Mouse (Mus musculus) liver, postnatal 0 days (tissue): ENCODE results near the gene Lrp2bp. TPM values are rescaled to one million over a fixed set of nuclear protein-coding genes. Genes with fewer than 3 reads are reported as not detected.
A peak's percentile ranks its signal among the peaks of the same experiment; 100 is the strongest.

Experiments used
- ATAC-seq: fragments of 200-750 bp; cut with Nextera tagmentation; 2 replicates; pipeline ENCODE4 v1.8.0; 2017; ENCODE audit warnings: mild to moderate bottlenecking, moderate library complexity
- DNase-seq: peaks from one replicate; pipeline ENCODE4 v3.0.0-alpha.2; 2016
- H3K27ac ChIP-seq: fragments of 300-500 bp; sonication (generic); 2 replicates; pipeline ENCODE4 v1.5.1; 2014; ENCODE audit warnings: antibody characterized with exemption, moderate library complexity, mild to moderate bottlenecking, low read depth
- H3K27me3 ChIP-seq: fragments of 300-500 bp; sonication (generic); 2 replicates; pipeline ENCODE4 v1.6.1; 2014; ENCODE audit warnings: low read length, control low read depth, mixed read lengths; ENCODE audit not compliant: insufficient read depth
- H3K36me3 ChIP-seq: fragments of 300-500 bp; sonication (generic); replicated peaks from 2 replicates; pipeline ENCODE4 v1.6.1; 2014; ENCODE audit warnings: mild to moderate bottlenecking, control low read depth, low read length, moderate library complexity, mixed read lengths; ENCODE audit not compliant: insufficient read depth
- H3K4me1 ChIP-seq: fragments of 300-500 bp; sonication (generic); 2 replicates; pipeline ENCODE4 v1.6.1; 2014; ENCODE audit warnings: antibody characterized with exemption, mild to moderate bottlenecking, control low read depth; ENCODE audit not compliant: insufficient read depth
- H3K4me2 ChIP-seq: fragments of 300-500 bp; sonication (generic); 2 replicates; pipeline ENCODE4 v1.6.1; 2014; ENCODE audit warnings: low read depth, mild to moderate bottlenecking, low read length, moderate library complexity, mixed read lengths
- H3K4me3 ChIP-seq: fragments of 300-500 bp; sonication (generic); 2 replicates; pipeline ENCODE4 v1.5.1; 2014; ENCODE audit warnings: low read depth, low read length
- H3K9ac ChIP-seq: fragments of 300-500 bp; sonication (generic); replicated peaks from 2 replicates; pipeline ENCODE4 v1.6.1; 2014; ENCODE audit warnings: mild to moderate bottlenecking, moderate library complexity
- H3K9me3 ChIP-seq: fragments of 300-500 bp; sonication (generic); 2 replicates; pipeline ENCODE4 v1.6.1; 2016; ENCODE audit warnings: mild to moderate bottlenecking, control low read depth, low read length, mixed read lengths
- CTCF ChIP-seq: sonication (generic); IDR thresholded peaks from 2 replicates; pipeline ENCODE4 v1.5.1; 2016; ENCODE audit warnings: antibody characterized with exemption, low read depth
- EP300 ChIP-seq: IDR thresholded peaks from 2 replicates; pipeline ENCODE4 v1.6.1; 2016; ENCODE audit warnings: antibody characterized with exemption, low read depth, mild to moderate bottlenecking
- WGBS: fragments of 180-500 bp; shearing (Covaris S2); extraction: QIAGEN DNeasy Blood & Tissue Kit; methylation state at CpG from one replicate; pipeline ENCODE4 v1.1.7; 2014; ENCODE audit not compliant: insufficient replicate concordance; 5-methylcytosine and 5-hydroxymethylcytosine counted together
- polyA plus RNA-seq: library from polyadenylated mRNA; unstranded; fragments of >200 nt; fragmentation: Nextera tagmentation; extraction: Ambion mirVana; gene quantifications from 2 replicates; pipeline ENCODE4 v1.2.1, GENCODE M21; 2015

Lrp2bp gene
- not detected in 2 replicates for polyA plus RNA-seq

- ATAC-seq (peak; percentile 11; the same call in 1 of the 2 replicates), DNase-seq (peak; percentile 33)
- H3K4me1 ChIP-seq = peaks cover 11% of the 10 kb centered on the region
- H3K27me3 ChIP-seq = no peaks in the 10 kb centered on the region
- WGBS = 6% methylated on average over 22 of the region's 22 CpGs
- no peak for TF ChIP-seq EP300
- peak within 1 kb of the TSS; percentile 94 for H3K4me2 ChIP-seq
- peaks cover 20% of the 10 kb centered on the region for H3K36me3 ChIP-seq
- peak within 1 kb of the TSS; percentile 78 for H3K9ac ChIP-seq
- H3K27ac ChIP-seq = peak within 1 kb of the TSS; percentile 94
- H3K9me3 ChIP-seq = no peaks in the 10 kb centered on the region
- peak within 1 kb of the TSS; percentile 67 for H3K4me3 ChIP-seq
Observed at GRCm38 (mm10) chr8:45999138-45999783, at the start of gene Lrp2bp. TSS of gene Lrp2bp (plus strand) at chr8:45999303.

- WGBS = 65% methylated on average over 2 of the region's 2 CpGs
- H3K4me3 ChIP-seq = no peak overlapping the region
- H3K9me3 ChIP-seq = no peaks in the 10 kb centered on the region
- no peak overlapping the region for H3K4me2 ChIP-seq
- no peak for TF ChIP-seq CTCF
- no peak for TF ChIP-seq EP300
- no peaks in the 10 kb centered on the region for H3K36me3 ChIP-seq
- no peaks in the 10 kb centered on the region for H3K4me1 ChIP-seq
- H3K27ac ChIP-seq = no peak overlapping the region
- DNase-seq = no peak
- no peak for ATAC-seq
- H3K9ac ChIP-seq = no peak overlapping the region
- no peaks in the 10 kb centered on the region for H3K27me3 ChIP-seq
Observed at GRCm38 (mm10) chr8:45950622-45951021, 48.5 kb upstream of the Lrp2bp start.

- ATAC-seq = no peak
- no peak overlapping the region for H3K4me2 ChIP-seq
- DNase-seq = no peak
- H3K9ac ChIP-seq = no peak overlapping the region
- H3K9me3 ChIP-seq = no peaks in the 10 kb centered on the region
- peaks cover 3% of the 10 kb centered on the region; the same call in 1 of the 2 replicates for H3K4me1 ChIP-seq
- H3K36me3 ChIP-seq = no peaks in the 10 kb centered on the region
- no peaks in the 10 kb centered on the region for H3K27me3 ChIP-seq
- 92% methylated on average over 12 of the region's 12 CpGs for WGBS
- H3K4me3 ChIP-seq = no peak overlapping the region
- TF ChIP-seq EP300 (no peak), CTCF (peak; percentile 40)
- H3K27ac ChIP-seq = no peak overlapping the region
Observed at GRCm38 (mm10) chr8:45970894-45971293, 28.2 kb upstream of the Lrp2bp start.

- H3K27ac ChIP-seq = no peak overlapping the region
- no peaks in the 10 kb centered on the region for H3K27me3 ChIP-seq
- TF ChIP-seq CTCF (no peak), EP300 (no peak)
- H3K36me3 ChIP-seq = peaks cover 9% of the 10 kb centered on the region; the same call in 1 of the 2 replicates
- ATAC-seq = no peak
- DNase-seq = no peak
- no peak overlapping the region for H3K9ac ChIP-seq
- WGBS = 76% methylated on average over 8 of the region's 8 CpGs
- no peak overlapping the region; the same call in 1 of the 2 replicates for H3K4me2 ChIP-seq
- no peaks in the 10 kb centered on the region for H3K9me3 ChIP-seq
- peaks cover 9% of the 10 kb centered on the region for H3K4me1 ChIP-seq
- H3K4me3 ChIP-seq = no peak overlapping the region
Observed at GRCm38 (mm10) chr8:45973988-45974505, 25.1 kb upstream of the Lrp2bp start.

GRCm38 (mm10) chr8:45975126-45975836 lies 23.8 kb upstream of the Lrp2bp start, which contains the start of the genes 1700029J07Rik and Ufsp2:
TSS of gene 1700029J07Rik (minus strand) at chr8:45975252.
TSS of gene Ufsp2 (plus strand) at chr8:45975528.
- peak within 1 kb of the TSS; percentile 72 for H3K4me2 ChIP-seq
- peak; percentile 46 for TF ChIP-seq CTCF
- no peak for TF ChIP-seq EP300
- DNase-seq = peak; percentile 97
- H3K9ac ChIP-seq = peak within 1 kb of the TSS; percentile 69
- WGBS = under 1% methylated on average over 57 of the region's 57 CpGs
- H3K27ac ChIP-seq = peak within 1 kb of the TSS; percentile 74
- ATAC-seq = peak; percentile 98
- H3K27me3 ChIP-seq = no peaks in the 10 kb centered on the region
- peaks cover 16% of the 10 kb centered on the region for H3K36me3 ChIP-seq
- peak within 1 kb of the TSS; percentile 70 for H3K4me3 ChIP-seq
- peaks cover 9% of the 10 kb centered on the region for H3K4me1 ChIP-seq
- no peaks in the 10 kb centered on the region for H3K9me3 ChIP-seq

GRCm38 (mm10) chr8:45975837-45976468 lies 23.1 kb upstream of the Lrp2bp start:
- H3K27ac ChIP-seq = peak overlapping the region; percentile 74
- WGBS = 35% methylated on average over 11 of the region's 11 CpGs

More at GRCm38 (mm10) chr8:45975837-45976468, 23.1 kb upstream of the Lrp2bp start:
- DNase-seq (no peak), ATAC-seq (peak; percentile 16)
- H3K4me3 ChIP-seq = peak overlapping the region; percentile 70
- H3K4me1 ChIP-seq = peaks cover 9% of the 10 kb centered on the region
- H3K4me2 ChIP-seq = peak overlapping the region; percentile 72
- H3K27me3 ChIP-seq = no peaks in the 10 kb centered on the region
- no peaks in the 10 kb centered on the region for H3K9me3 ChIP-seq
- TF ChIP-seq CTCF (no peak), EP300 (no peak)
- H3K36me3 ChIP-seq = peaks cover 21% of the 10 kb centered on the region
- H3K9ac ChIP-seq = peak overlapping the region; percentile 69
